Mouse (Mus musculus) layer of hippocampus, postnatal 14 days (tissue): Measurements from ENCODE around the gene Hcn2. TPM values are rescaled to one million over a fixed set of nuclear protein-coding genes. Genes with fewer than 3 reads are reported as not detected.

Experiments
- DNase-seq, 2 experiments: peaks; one replicate each; pipeline ENCODE4 v3.0.0; 2021 to 2022; ENCODE audit warnings: low spot score in 2 of 2, mixed read lengths in 1 of 2
- total RNA-seq, 2 experiments: library from RNA; stranded (reverse); gene quantifications; 2 replicates each; pipeline ENCODE4 v1.2.3; 2021

The Hcn2 gene
- total RNA-seq, 2 experiments from 2014 or later = 89.2 to 96.6 TPM

- no peak for DNase-seq
Observed at GRCm38 (mm10) chr10:79769329-79769728, 52.9 kb downstream of the Hcn2 start.

GRCm38 (mm10) chr10:79772320-79772719 lies 55.9 kb downstream of the Hcn2 start:
- DNase-seq = no peak

- no peak for DNase-seq
Observed at GRCm38 (mm10) chr10:79773208-79773607, 56.8 kb downstream of the Hcn2 start.

GRCm38 (mm10) chr10:79774486-79775279 lies 58.2 kb downstream of the Hcn2 start:
- DNase-seq = no peak

- no peak for DNase-seq
Observed at GRCm38 (mm10) chr10:79777103-79777531, 60.7 kb downstream of the Hcn2 start, which contains the start of gene Fstl3. Fstl3 (plus strand) TSS chr10:79777272.

GRCm38 (mm10) chr10:79778006-79778405 lies 61.6 kb downstream of the Hcn2 start:
- no peak for DNase-seq

GRCm38 (mm10) chr10:79779193-79779592 lies 62.8 kb downstream of the Hcn2 start:
- no peak for DNase-seq

- DNase-seq = peak; percentile 96 to 97
Observed at GRCm38 (mm10) chr10:79779784-79780663, 63.6 kb downstream of the Hcn2 start.

- peak in 1 of 2 experiments; percentile 67 for DNase-seq
Observed at GRCm38 (mm10) chr10:79780664-79781015, 64.2 kb downstream of the Hcn2 start.

- DNase-seq = no peak
Observed at GRCm38 (mm10) chr10:79781139-79781538, 64.7 kb downstream of the Hcn2 start.

GRCm38 (mm10) chr10:79781956-79782355 lies 65.5 kb downstream of the Hcn2 start:
- DNase-seq = no peak

- no peak for DNase-seq
Observed at GRCm38 (mm10) chr10:79783050-79783449, 66.6 kb downstream of the Hcn2 start.

- no peak for DNase-seq
Observed at GRCm38 (mm10) chr10:79783920-79784800, 67.7 kb downstream of the Hcn2 start.

Other genes starting within 250 kb of the Hcn2 start
- gene Vmn2r83, start 247.9 kb upstream of the Hcn2 start, total RNA-seq = not detected
- 1 to 10 TPM; 5.2 to 8.5 TPM for gene Plpp2, start 182.8 kb upstream of the Hcn2 start, total RNA-seq
- 10 to 100 TPM; 51.5 to 52.8 TPM for gene Mier2, start 161.4 kb upstream of the Hcn2 start, total RNA-seq
- not detected for gene Theg, start 129.3 kb upstream of the Hcn2 start, total RNA-seq
- gene C2cd4c, start 102.6 kb upstream of the Hcn2 start, total RNA-seq = 1 to 10 TPM; 6.5 to 8.3 TPM
- gene Shc2, start 78.7 kb upstream of the Hcn2 start, total RNA-seq = 10 to 100 TPM; 42.7 to 44.5 TPM
- under 1 TPM; 0.52 to 0.53 TPM for gene Odf3l2, start 70.9 kb upstream of the Hcn2 start, total RNA-seq
- under 1 TPM in 1 of 2 experiments, not detected in 1; 0.37 TPM for gene Madcam1, start 52.1 kb upstream of the Hcn2 start, total RNA-seq
- gene Tpgs1, start 47.3 kb upstream of the Hcn2 start, total RNA-seq = 10 to 100 TPM; 72.3 to 73.2 TPM
- gene Cdc34, start 34.4 kb upstream of the Hcn2 start, total RNA-seq = 10 to 100 TPM; 60.9 to 68.5 TPM
- gene Gzmm, start 27.6 kb upstream of the Hcn2 start, total RNA-seq = 1 to 10 TPM; 1.7 to 1.9 TPM
- 100 to 1,000 TPM; 695 to 807 TPM for gene Bsg, start 12.1 kb upstream of the Hcn2 start, total RNA-seq
- 10 to 100 TPM; 45.3 to 49.0 TPM for gene Polrmt, start 29.9 kb downstream of the Hcn2 start, total RNA-seq
- gene Fgf22, start 38.4 kb downstream of the Hcn2 start, total RNA-seq = 1 to 10 TPM in 1 of 2 experiments, under 1 TPM in 1; 0.88 to 1.7 TPM
- gene Rnf126, start 50.3 kb downstream of the Hcn2 start, total RNA-seq = 10 to 100 TPM; 86.1 to 90.5 TPM
- 1 to 10 TPM; 1.2 to 2.4 TPM for gene Fstl3, start 60.6 kb downstream of the Hcn2 start, total RNA-seq
- under 1 TPM in 1 of 2 experiments, not detected in 1; 0.16 TPM for gene Prss57, start 74.3 kb downstream of the Hcn2 start, total RNA-seq
- 100 to 1,000 TPM; 356 to 379 TPM for gene Palm, start 76.9 kb downstream of the Hcn2 start, total RNA-seq
- under 1 TPM; 0.26 to 0.53 TPM for gene Misp, start 104.4 kb downstream of the Hcn2 start, total RNA-seq
- gene Ptbp1, start 137.8 kb downstream of the Hcn2 start, total RNA-seq = 10 to 100 TPM; 62.9 to 70.2 TPM
- 1 to 10 TPM; 2.3 to 3.0 TPM for gene Prtn3, start 157.8 kb downstream of the Hcn2 start, total RNA-seq
- gene Plppr3, start 158.0 kb downstream of the Hcn2 start, total RNA-seq = 10 to 100 TPM; 53.5 to 57.7 TPM
- gene Elane, start 169.6 kb downstream of the Hcn2 start, total RNA-seq = not detected
- gene Cfd, start 174.2 kb downstream of the Hcn2 start, total RNA-seq = not detected
- 10 to 100 TPM; 48.8 to 51.9 TPM for gene Med16, start 192.3 kb downstream of the Hcn2 start, total RNA-seq
- not detected for gene Gm26602, start 194.2 kb downstream of the Hcn2 start, total RNA-seq
- 1 to 10 TPM; 5.0 to 8.9 TPM for gene Kiss1r, start 200.3 kb downstream of the Hcn2 start, total RNA-seq
- gene R3hdm4, start 204.6 kb downstream of the Hcn2 start, total RNA-seq = 100 to 1,000 TPM; 424 to 430 TPM
- 1 to 10 TPM; 4.5 to 6.4 TPM for gene Arid3a, start 210.4 kb downstream of the Hcn2 start, total RNA-seq
- gene Wdr18, start 243.5 kb downstream of the Hcn2 start, total RNA-seq = 10 to 100 TPM; 35.5 to 40.8 TPM